Mouse (Mus musculus): Measurements from ENCODE around the gene Olfr705. TPM values are rescaled to one million over a fixed set of nuclear protein-coding genes. Genes with fewer than 3 reads are reported as not detected.
"Not testable (repeated sequence)": the region's sequence is repeated elsewhere in the genome, so short reads cannot be mapped to it uniquely, and the experiment has no call there.

Olfr705 gene
- not detected in 2 replicates for polyA plus RNA-seq (2012)

- no peak for TF ChIP-seq GATA1 (IDR thresholded peaks at IDR 0.05; ENCODE audit: low read length)
Observed at GRCm38 (mm10) chr7:106876791-106877190, at the start of gene Olfr705. Gene Olfr705, minus strand, starts transcription at chr7:106876891.

- TF ChIP-seq GATA1 (IDR thresholded peaks at IDR 0.05; ENCODE audit: low read length): no peak
Observed at GRCm38 (mm10) chr7:106907676-106908075, 31.0 kb upstream of the Olfr705 start, which contains the start of gene Olfr1532-ps1. Gene Olfr1532-ps1, plus strand, starts transcription at chr7:106908001.

DNA sequence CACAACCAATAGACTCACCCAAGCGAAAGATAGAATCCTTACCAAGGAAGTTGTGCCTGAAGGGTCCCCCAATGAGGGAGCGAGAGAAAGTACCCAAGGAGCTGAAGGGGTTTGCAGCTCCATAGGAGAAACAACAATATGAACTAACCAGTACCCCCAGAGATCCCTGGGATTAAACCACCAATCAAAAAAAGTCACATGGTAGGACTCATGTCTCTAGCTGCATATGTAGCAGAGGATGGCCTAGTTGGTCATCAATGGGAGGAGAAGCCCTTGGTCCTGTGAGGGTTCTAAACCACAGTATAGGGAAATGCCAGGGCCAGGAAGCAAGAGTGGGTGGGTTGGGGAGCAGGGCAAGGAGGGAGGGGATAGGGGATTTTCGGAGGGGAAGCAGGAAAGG lies 24.4 kb upstream of the Olfr705 start, which contains the start of gene Olfr707:
Gene Olfr707 (minus strand): TSS at position 101 of the 400 bp plus-strand sequence.
- TF ChIP-seq GATA1 (IDR thresholded peaks at IDR 0.05; ENCODE audit: low read length): not testable (repeated sequence)

- TF ChIP-seq GATA1 (IDR thresholded peaks at IDR 0.05; ENCODE audit: low read length): no peak
Observed at GRCm38 (mm10) chr7:106888062-106888461, 11.4 kb upstream of the Olfr705 start, which contains the start of gene Olfr706. Gene Olfr706, minus strand, starts transcription at chr7:106888162.

DNA sequence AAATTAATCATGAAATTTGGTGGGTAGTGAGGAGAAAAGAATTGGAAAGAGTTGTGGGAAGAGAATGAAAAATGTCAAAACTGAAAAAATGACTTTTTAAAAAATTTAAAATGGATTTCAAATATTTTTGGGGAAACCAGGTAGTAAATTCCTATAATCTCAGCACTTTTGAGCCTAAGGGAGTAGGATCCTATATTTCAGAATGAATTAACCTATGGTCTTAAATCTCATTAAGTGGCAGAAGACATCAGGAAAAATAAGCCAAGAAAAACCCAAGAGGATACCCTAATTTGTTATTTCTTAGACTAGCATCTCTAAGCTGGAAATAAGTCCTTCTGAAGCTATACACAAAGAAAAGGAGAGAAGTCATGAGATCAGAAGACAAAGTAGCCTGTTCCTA lies 13.8 kb downstream of the Olfr705 start, which contains the start of gene Olfr704:
Gene Olfr704 (plus strand): TSS at position 301 of the 400 bp plus-strand sequence.
- no peak for TF ChIP-seq GATA1 (IDR thresholded peaks at IDR 0.05; ENCODE audit: low read length)

- no peak for TF ChIP-seq GATA1 (IDR thresholded peaks at IDR 0.05; ENCODE audit: low read length)
Observed at GRCm38 (mm10) chr7:106843060-106843459, 33.6 kb downstream of the Olfr705 start, which contains the start of gene Olfr703. Gene Olfr703, plus strand, starts transcription at chr7:106843360.

- TF ChIP-seq GATA1 (IDR thresholded peaks at IDR 0.05; ENCODE audit: low read length): no peak
Observed at GRCm38 (mm10) chr7:106833793-106834192, 42.9 kb downstream of the Olfr705 start, which contains the start of gene Olfr702. Gene Olfr702, minus strand, starts transcription at chr7:106833893.

Other genes starting within 250 kb of the Olfr705 start
- not detected in 2 replicates for gene Olfr693, start 196.3 kb downstream of the Olfr705 start, polyA plus RNA-seq (2012)
- gene Olfr694, start 185.1 kb downstream of the Olfr705 start, polyA plus RNA-seq (2012): not detected in 2 replicates
- gene Olfr695, start 160.5 kb downstream of the Olfr705 start, polyA plus RNA-seq (2012): not detected in 2 replicates
- gene Olfr697, start 134.4 kb downstream of the Olfr705 start, polyA plus RNA-seq (2012): not detected in 2 replicates
- not detected in 2 replicates for gene Olfr698, start 121.5 kb downstream of the Olfr705 start, polyA plus RNA-seq (2012)
- not detected in 2 replicates for gene Olfr699, start 83.7 kb downstream of the Olfr705 start, polyA plus RNA-seq (2012)
- gene Olfr700, start 68.1 kb downstream of the Olfr705 start, polyA plus RNA-seq (2012): not detected in 2 replicates
- gene Olfr701, start 62.8 kb downstream of the Olfr705 start, polyA plus RNA-seq (2012): not detected in 2 replicates
- gene Olfr702, start 43.0 kb downstream of the Olfr705 start, polyA plus RNA-seq (2012): not detected in 2 replicates
- not detected in 2 replicates for gene Olfr703, start 33.5 kb downstream of the Olfr705 start, polyA plus RNA-seq (2012)
- not detected in 2 replicates for gene Olfr704, start 13.7 kb downstream of the Olfr705 start, polyA plus RNA-seq (2012)
- not detected in 2 replicates for gene Olfr706, start 11.3 kb upstream of the Olfr705 start, polyA plus RNA-seq (2012)
- gene Olfr707, start 24.4 kb upstream of the Olfr705 start, polyA plus RNA-seq (2012): not detected in 2 replicates
- not detected in 2 replicates for gene Olfr1532-ps1, start 31.1 kb upstream of the Olfr705 start, polyA plus RNA-seq (2012)
- gene Olfr709-ps1, start 55.3 kb upstream of the Olfr705 start, polyA plus RNA-seq (2012): not detected in 2 replicates
- not detected in 2 replicates for gene Olfr710, start 71.4 kb upstream of the Olfr705 start, polyA plus RNA-seq (2012)
- not detected in 2 replicates for gene Olfr6, start 87.0 kb upstream of the Olfr705 start, polyA plus RNA-seq (2012)
- not detected in 2 replicates for gene Olfr711, start 98.6 kb upstream of the Olfr705 start, polyA plus RNA-seq (2012)
- gene Olfr2, start 129.2 kb upstream of the Olfr705 start, polyA plus RNA-seq (2012): not detected in 2 replicates
- gene Olfr713, start 154.3 kb upstream of the Olfr705 start, polyA plus RNA-seq (2012): not detected in 2 replicates
- gene Olfr714, start 194.1 kb upstream of the Olfr705 start, polyA plus RNA-seq (2012): not detected in 2 replicates
- gene Olfr17, start 216.3 kb upstream of the Olfr705 start, polyA plus RNA-seq (2012): not detected in 2 replicates
- not detected in 2 replicates for gene Olfr715b, start 233.5 kb upstream of the Olfr705 start, polyA plus RNA-seq (2012)

Data from G1E-ER4 (cell line).